7 mouse cellular contexts compared by ENCODE assay signal in the genomic region with DNA sequence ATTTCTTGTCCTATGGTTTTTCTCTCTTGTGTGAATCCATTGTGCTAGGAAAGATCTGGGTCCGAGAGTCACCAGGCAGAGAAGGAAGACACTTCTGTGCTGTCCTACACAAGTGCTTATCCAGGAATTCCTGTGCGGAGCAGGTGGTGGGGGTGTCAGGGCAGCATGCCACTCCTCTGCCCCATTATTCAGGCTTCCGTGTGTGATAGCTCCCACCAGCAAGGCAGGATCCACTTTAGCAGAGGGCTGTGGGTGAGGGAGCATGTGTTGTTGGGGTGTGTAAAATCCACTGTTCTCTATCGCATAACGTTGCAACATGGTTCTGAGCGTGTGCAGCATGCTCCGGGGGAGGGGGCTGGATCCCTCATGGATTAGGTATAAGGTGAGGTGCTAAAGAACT.
DNase-seq lines count a peak whose midpoint lies in the region; ATAC-seq lines count a peak whose summit lies in the region.

No protein-coding gene starts in this region.

- H3K4me1 ChIP-seq in embryonic facial prominence, embryonic 10.5 days, result peaks cover 28% of the 10 kb centered on the region
- H3K4me1 ChIP-seq in hindbrain, embryonic 13.5 days (replicated peaks), result peaks cover 16% of the 10 kb centered on the region
- H3K4me1 ChIP-seq in midbrain, embryonic 13.5 days (replicated peaks), result peaks cover 22% of the 10 kb centered on the region

- WGBS in embryonic facial prominence, embryonic 10.5 days, result 70% methylated on average over 7 of the region's 7 CpGs
- 47% methylated on average over 7 of the region's 7 CpGs for WGBS in hindbrain, embryonic 13.5 days
- WGBS in midbrain, embryonic 13.5 days, result 48% methylated on average over 7 of the region's 7 CpGs

- peaks cover 31% of the 10 kb centered on the region for H3K27me3 ChIP-seq in embryonic facial prominence, embryonic 10.5 days (replicated peaks; ENCODE audit: low read depth, poor library complexity, severe bottlenecking)
- no peaks in the 10 kb centered on the region for H3K27me3 ChIP-seq in hindbrain, embryonic 13.5 days
- H3K27me3 ChIP-seq in midbrain, embryonic 13.5 days, result no peaks in the 10 kb centered on the region

- H3K9ac ChIP-seq in hindbrain, embryonic 13.5 days, result peak overlapping the region; percentile 82
- H3K9ac ChIP-seq in midbrain, embryonic 13.5 days (replicated peaks), result peak overlapping the region; percentile 82

- no peak overlapping the region for H3K27ac ChIP-seq in embryonic facial prominence, embryonic 10.5 days (replicated peaks)
- peak overlapping the region; percentile 90 for H3K27ac ChIP-seq in hindbrain, embryonic 13.5 days
- peak overlapping the region; percentile 85 for H3K27ac ChIP-seq in midbrain, embryonic 13.5 days

- H3K4me2 ChIP-seq in hindbrain, embryonic 13.5 days, result peak overlapping the region; percentile 58
- H3K4me2 ChIP-seq in midbrain, embryonic 13.5 days (replicated peaks), result peak overlapping the region; percentile 70

- peak; percentile 33 for ATAC-seq in hindbrain, embryonic 13.5 days (ENCODE audit: low FRiP score)
- peak; percentile 30 for ATAC-seq in midbrain, embryonic 13.5 days
- ATAC-seq in monocyte, adult 5-6 weeks (replicated peaks; ENCODE audit: insufficient number of reproducible peaks, low FRiP score, low TSS enrichment, poor library complexity, severe bottlenecking), result no peak

- H3K36me3 ChIP-seq in embryonic facial prominence, embryonic 10.5 days (replicated peaks), result no peaks in the 10 kb centered on the region
- H3K36me3 ChIP-seq in hindbrain, embryonic 13.5 days, result no peaks in the 10 kb centered on the region
- no peaks in the 10 kb centered on the region for H3K36me3 ChIP-seq in midbrain, embryonic 13.5 days

- H3K4me3 ChIP-seq in embryonic facial prominence, embryonic 10.5 days, result peak overlapping the region; percentile 60; the same call in 1 of the 2 replicates
- peak overlapping the region; percentile 64 for H3K4me3 ChIP-seq in hindbrain, embryonic 13.5 days
- H3K4me3 ChIP-seq in midbrain, embryonic 13.5 days (replicated peaks), result peak overlapping the region; percentile 56

- peak; percentile 70 for DNase-seq in brain, adult 2 months (ENCODE audit: low read depth, low spot score)
- DNase-seq in embryonic facial prominence, embryonic 10.5 days (ENCODE audit: low spot score), result peak; percentile 13
- DNase-seq in spleen, postnatal 10 days (ENCODE audit: low spot score in 2 of 2), result no peak
- DNase-seq in urinary bladder, postnatal 10 days (ENCODE audit: low spot score), result no peak

- no peaks in the 10 kb centered on the region for H3K9me3 ChIP-seq in embryonic facial prominence, embryonic 10.5 days
- no peaks in the 10 kb centered on the region for H3K9me3 ChIP-seq in hindbrain, embryonic 13.5 days
- H3K9me3 ChIP-seq in midbrain, embryonic 13.5 days, result no peaks in the 10 kb centered on the region

Comparison
In these comparisons a context has a peak if more than half of its experiments do, and no peak if none do; other contexts are left out.
1. DNase-seq: peak in brain, adult 2 months (single experiment) and embryonic facial prominence, embryonic 10.5 days (single experiment); none in spleen, postnatal 10 days (0 of 2) and urinary bladder, postnatal 10 days (single experiment).
2. Peak in every context shown above with its lines, with median percentiles within 50 percentile points of each other: H3K4me3 ChIP-seq.